Mouse (Mus musculus): ENCODE results near the gene Tldc2. TPM values are rescaled to one million over a fixed set of nuclear protein-coding genes. Genes with fewer than 3 reads are reported as not detected.
A peak's percentile ranks its signal among the peaks of the same experiment; 100 is the strongest.

Gene Tldc2
- polyA plus RNA-seq, 1 experiment: not detected

GRCm38 (mm10) chr2:157058342-157058998 is 28.4 kb upstream of the Tldc2 start:
- no peak overlapping the region for H3K4me3 ChIP-seq (ENCODE audit: insufficient read depth, low read length)
- peak overlapping the region; percentile 53; the same call in 1 of the 2 replicates for H3K27ac ChIP-seq (ENCODE audit: insufficient read depth, low read length)
- H3K4me1 ChIP-seq (ENCODE audit: control insufficient read depth, insufficient read depth, low read length): peaks cover 11% of the 10 kb centered on the region; the same call in 1 of the 2 replicates
- TF ChIP-seq CTCF (IDR thresholded peaks at IDR 0.05; ENCODE audit: borderline replicate concordance, insufficient read depth, low read length) (no peak), POLR2A (IDR thresholded peaks at IDR 0.05; ENCODE audit: low read depth, low read length) (peak; percentile 51; the same call in 1 of the 2 replicates)

DNA sequence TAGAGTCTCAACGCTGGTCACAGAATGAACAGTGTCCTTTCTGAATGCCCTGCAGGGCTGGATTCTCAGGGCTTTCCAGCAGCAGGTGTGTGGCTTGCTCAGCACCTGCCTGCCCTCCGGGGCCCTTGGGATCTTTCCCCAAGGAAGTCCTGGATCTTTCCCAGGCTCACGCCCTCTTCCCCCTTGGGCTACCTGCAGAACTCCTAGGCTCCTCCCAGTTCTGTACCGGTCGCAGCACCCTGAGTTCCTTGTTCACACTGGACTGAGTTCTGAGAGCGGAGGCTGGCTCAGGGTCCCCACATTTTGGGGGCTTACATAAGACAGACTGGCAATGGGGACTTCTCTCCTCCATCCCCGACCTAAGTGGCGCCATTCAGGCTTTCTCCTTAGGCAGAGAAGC is 27.7 kb upstream of the Tldc2 start:
- Histone ChIP-seq H3K4me3 (ENCODE audit: insufficient read depth, low read length) (no peak overlapping the region), H3K27ac (ENCODE audit: insufficient read depth, low read length) (peak overlapping the region; percentile 26; the same call in 1 of the 2 replicates), H3K4me1 (ENCODE audit: control insufficient read depth, insufficient read depth, low read length) (peaks cover 13% of the 10 kb centered on the region; the same call in 1 of the 2 replicates)
- no peak for TF ChIP-seq POLR2A (IDR thresholded peaks at IDR 0.05; ENCODE audit: low read depth, low read length)
- no peak for TF ChIP-seq CTCF (IDR thresholded peaks at IDR 0.05; ENCODE audit: borderline replicate concordance, insufficient read depth, low read length)

DNA sequence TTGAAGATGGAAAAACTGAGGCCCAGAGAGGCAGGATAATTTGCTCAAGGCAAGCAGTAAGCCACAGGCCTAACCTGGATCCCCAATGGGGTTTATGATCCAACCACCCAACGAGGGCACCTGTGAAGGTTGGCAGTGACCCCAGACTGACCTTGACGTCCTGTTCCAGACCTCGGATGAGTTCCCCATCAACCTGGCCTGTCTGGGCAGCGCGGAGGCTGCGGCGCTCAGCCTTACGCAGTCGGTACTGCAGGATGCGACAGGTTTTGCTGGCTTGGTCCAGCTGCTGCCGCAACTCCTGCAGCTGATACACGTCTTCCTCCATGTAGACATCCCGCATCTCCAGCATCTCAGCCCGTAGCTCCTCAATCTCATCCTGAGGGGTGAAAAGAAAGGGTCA is 26.8 kb upstream of the Tldc2 start:
- TF ChIP-seq POLR2A (IDR thresholded peaks at IDR 0.05; ENCODE audit: low read depth, low read length) (no peak), CTCF (IDR thresholded peaks at IDR 0.05; ENCODE audit: borderline replicate concordance, insufficient read depth, low read length) (no peak)
- no peak overlapping the region for H3K4me3 ChIP-seq (ENCODE audit: insufficient read depth, low read length)
- H3K27ac ChIP-seq (ENCODE audit: insufficient read depth, low read length): no peak overlapping the region
- H3K4me1 ChIP-seq (ENCODE audit: control insufficient read depth, insufficient read depth, low read length): peaks cover 18% of the 10 kb centered on the region

- H3K27ac ChIP-seq (ENCODE audit: insufficient read depth, low read length): no peak overlapping the region
- H3K4me1 ChIP-seq (ENCODE audit: control insufficient read depth, insufficient read depth, low read length): peaks cover 25% of the 10 kb centered on the region
- no peak for TF ChIP-seq POLR2A (IDR thresholded peaks at IDR 0.05; ENCODE audit: low read depth, low read length)
- TF ChIP-seq CTCF (IDR thresholded peaks at IDR 0.05; ENCODE audit: borderline replicate concordance, insufficient read depth, low read length): no peak
- no peak overlapping the region for H3K4me3 ChIP-seq (ENCODE audit: insufficient read depth, low read length)
Measured at GRCm38 (mm10) chr2:157060557-157061305, 26.1 kb upstream of the Tldc2 start.

GRCm38 (mm10) chr2:157063241-157063700 is 23.6 kb upstream of the Tldc2 start:
- TF ChIP-seq POLR2A (IDR thresholded peaks at IDR 0.05; ENCODE audit: low read depth, low read length): no peak
- TF ChIP-seq CTCF (IDR thresholded peaks at IDR 0.05; ENCODE audit: borderline replicate concordance, insufficient read depth, low read length): no peak
- H3K4me3 ChIP-seq (ENCODE audit: insufficient read depth, low read length): no peak overlapping the region
- H3K27ac ChIP-seq (ENCODE audit: insufficient read depth, low read length): no peak overlapping the region
- H3K4me1 ChIP-seq (ENCODE audit: control insufficient read depth, insufficient read depth, low read length): peaks cover 26% of the 10 kb centered on the region

DNA sequence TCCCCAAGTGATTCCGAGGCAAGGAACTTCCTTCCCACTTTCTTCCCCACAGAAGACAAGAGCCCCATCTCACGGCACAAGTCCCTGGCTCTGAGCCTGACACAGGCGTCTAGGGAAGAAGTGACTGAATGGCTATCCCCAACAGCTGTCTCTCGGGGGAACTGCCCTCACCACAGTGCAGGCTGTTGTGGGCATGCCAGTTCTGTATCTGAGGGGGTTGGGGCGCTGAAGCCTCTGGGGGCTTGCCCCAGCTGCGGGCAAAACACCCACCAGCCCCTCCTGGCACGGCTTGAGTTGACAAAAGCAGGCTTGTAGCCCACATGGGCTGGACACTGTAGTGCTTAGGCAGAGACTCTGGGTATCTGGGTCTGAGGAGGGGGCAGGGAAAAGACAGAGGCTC is 22.7 kb upstream of the Tldc2 start:
- no peak for TF ChIP-seq POLR2A (IDR thresholded peaks at IDR 0.05; ENCODE audit: low read depth, low read length)
- TF ChIP-seq CTCF (IDR thresholded peaks at IDR 0.05; ENCODE audit: borderline replicate concordance, insufficient read depth, low read length): no peak
- Histone ChIP-seq H3K27ac (ENCODE audit: insufficient read depth, low read length) (no peak overlapping the region), H3K4me3 (ENCODE audit: insufficient read depth, low read length) (no peak overlapping the region), H3K4me1 (ENCODE audit: control insufficient read depth, insufficient read depth, low read length) (peaks cover 33% of the 10 kb centered on the region)

DNA sequence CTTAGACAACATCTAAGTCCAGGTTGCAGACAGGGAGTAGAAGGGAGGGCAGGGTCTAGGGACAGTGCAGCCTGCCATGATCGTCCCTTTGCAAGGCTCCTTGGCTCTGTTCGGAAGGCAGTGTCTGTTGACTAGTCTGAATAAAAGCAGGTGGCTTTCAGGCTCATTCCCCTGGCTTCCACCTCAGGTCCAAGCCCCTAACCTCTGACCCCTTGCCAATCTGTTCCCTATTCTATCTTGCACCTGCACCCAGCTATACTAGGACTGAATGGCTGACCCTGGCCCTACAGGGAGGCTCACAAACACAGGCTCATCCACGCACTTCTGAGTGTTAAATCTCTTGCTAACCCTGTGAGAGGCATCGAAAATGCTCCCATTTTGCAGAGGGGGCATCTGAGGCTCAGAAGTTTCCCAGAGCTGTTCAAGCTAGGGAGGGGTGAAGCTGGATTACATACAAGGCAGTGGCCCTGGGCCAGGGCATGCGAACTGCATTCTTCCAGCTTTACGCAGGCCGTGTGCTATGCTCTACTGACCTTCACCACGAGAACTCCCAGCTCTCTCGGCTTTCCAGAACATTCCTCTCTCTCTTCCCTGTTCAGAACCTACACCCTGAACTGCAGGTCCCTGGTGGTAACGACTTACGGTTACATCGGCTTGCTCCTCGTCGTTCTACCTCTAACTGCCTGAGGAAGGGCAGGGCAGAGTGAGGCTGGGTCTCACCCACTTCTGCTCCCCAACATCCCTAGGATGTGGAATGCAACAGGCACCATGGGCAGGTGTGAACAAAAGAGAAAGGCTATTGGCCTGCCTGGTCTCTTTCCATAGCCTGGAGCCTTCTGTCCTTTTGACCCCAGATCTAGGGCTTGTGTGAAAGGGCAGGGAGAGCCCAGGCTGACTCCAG is 21.6 kb upstream of the Tldc2 start:
- TF ChIP-seq POLR2A (IDR thresholded peaks at IDR 0.05; ENCODE audit: low read depth, low read length) (no peak), CTCF (IDR thresholded peaks at IDR 0.05; ENCODE audit: borderline replicate concordance, insufficient read depth, low read length) (no peak)
- Histone ChIP-seq H3K4me3 (ENCODE audit: insufficient read depth, low read length) (no peak overlapping the region), H3K27ac (ENCODE audit: insufficient read depth, low read length) (peak overlapping the region; percentile 74), H3K4me1 (ENCODE audit: control insufficient read depth, insufficient read depth, low read length) (peaks cover 42% of the 10 kb centered on the region)

DNA sequence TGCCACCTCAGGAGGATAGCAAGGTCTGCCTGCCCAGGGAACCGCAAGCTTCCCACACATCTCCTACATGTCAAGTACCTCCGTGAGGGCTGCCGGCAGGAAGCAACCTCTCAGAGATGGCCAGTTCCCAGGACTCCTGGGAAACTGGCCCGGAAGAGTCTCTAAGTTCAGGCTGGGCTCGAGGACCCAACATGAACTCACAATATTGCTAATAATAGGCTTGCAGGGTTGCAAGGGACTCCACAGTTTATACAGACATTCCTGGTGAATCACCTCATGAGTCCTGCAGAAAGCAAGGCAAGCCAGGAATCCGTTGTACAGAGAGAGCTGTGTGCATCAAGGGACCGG is 21.0 kb upstream of the Tldc2 start:
- H3K4me1 ChIP-seq (ENCODE audit: control insufficient read depth, insufficient read depth, low read length): peaks cover 44% of the 10 kb centered on the region
- peak overlapping the region; percentile 74 for H3K27ac ChIP-seq (ENCODE audit: insufficient read depth, low read length)
- H3K4me3 ChIP-seq (ENCODE audit: insufficient read depth, low read length): no peak overlapping the region
- TF ChIP-seq CTCF (IDR thresholded peaks at IDR 0.05; ENCODE audit: borderline replicate concordance, insufficient read depth, low read length): no peak
- TF ChIP-seq POLR2A (IDR thresholded peaks at IDR 0.05; ENCODE audit: low read depth, low read length): no peak

GRCm38 (mm10) chr2:157066731-157067430 is 20.0 kb upstream of the Tldc2 start:
- no peak overlapping the region for H3K27ac ChIP-seq (ENCODE audit: insufficient read depth, low read length)
- TF ChIP-seq CTCF (IDR thresholded peaks at IDR 0.05; ENCODE audit: borderline replicate concordance, insufficient read depth, low read length) (no peak), POLR2A (IDR thresholded peaks at IDR 0.05; ENCODE audit: low read depth, low read length) (no peak)
- no peak overlapping the region for H3K4me3 ChIP-seq (ENCODE audit: insufficient read depth, low read length)
- H3K4me1 ChIP-seq (ENCODE audit: control insufficient read depth, insufficient read depth, low read length): peaks cover 52% of the 10 kb centered on the region
